8 mouse cellular contexts compared by ENCODE assay signal in genomic region chr7:16294837-16295236, GRCm38 (mm10). TPM values are rescaled to one million over a fixed set of nuclear protein-coding genes. Genes with fewer than 3 reads are reported as not detected.
DNase-seq lines count a peak whose midpoint lies in the region; ATAC-seq and TF ChIP-seq lines count a peak whose summit lies in the region.

No protein-coding gene starts in this region.

- no peaks in the 10 kb centered on the region for H3K27me3 ChIP-seq in embryonic facial prominence, embryonic 14.5 days (replicated peaks; ENCODE audit: control insufficient read depth, insufficient read depth, low read length)
- H3K27me3 ChIP-seq in limb, embryonic 15.5 days: no peaks in the 10 kb centered on the region
- H3K27me3 ChIP-seq in midbrain, postnatal 0 days (ENCODE audit: insufficient read depth, low read length): no peaks in the 10 kb centered on the region

- H3K4me3 ChIP-seq in embryonic facial prominence, embryonic 14.5 days (ENCODE audit: low read depth, low read length): peak overlapping the region; percentile 49
- H3K4me3 ChIP-seq in limb, embryonic 15.5 days: peak overlapping the region; percentile 54
- peak overlapping the region; percentile 37 for H3K4me3 ChIP-seq in midbrain, postnatal 0 days (ENCODE audit: low read depth, low read length)

- peak; percentile 96 for DNase-seq in A20 (ENCODE audit: low read depth, low spot score)
- DNase-seq in adrenal gland, postnatal 4 days (ENCODE audit: low spot score in 2 of 2): peak; percentile 89 to 93
- peak; percentile 95 for DNase-seq in embryonic facial prominence, embryonic 14.5 days (ENCODE audit: low spot score)
- DNase-seq in heart, adult 8-10 months (ENCODE audit: low spot score): peak; percentile 97
- DNase-seq in kidney, adult 8-10 months: peak; percentile 90 to 93
- peak; percentile 93 for DNase-seq in midbrain, postnatal 0 days (ENCODE audit: low spot score)
- DNase-seq in spleen, postnatal 14 days (ENCODE audit: low spot score in 2 of 2): peak; percentile 95 to 96

- peak; percentile 89 for ATAC-seq in embryonic facial prominence, embryonic 14.5 days (ENCODE audit: low read depth)
- peak; percentile 78 for ATAC-seq in limb, embryonic 15.5 days (ENCODE audit: insufficient number of reproducible peaks, low FRiP score, low TSS enrichment, low read depth)
- ATAC-seq in midbrain, postnatal 0 days (ENCODE audit: low FRiP score): peak; percentile 62

- TF ChIP-seq CTCF in midbrain, postnatal 0 days (IDR thresholded peaks at IDR 0.05): peak; percentile 94

- under 1% methylated on average over 23 of the region's 23 CpGs for WGBS in embryonic facial prominence, embryonic 14.5 days
- WGBS in limb, embryonic 15.5 days: 0% methylated on average over 23 of the region's 23 CpGs
- WGBS in midbrain, postnatal 0 days: under 1% methylated on average over 23 of the region's 23 CpGs

- H3K4me1 ChIP-seq in embryonic facial prominence, embryonic 14.5 days (ENCODE audit: control insufficient read depth, insufficient read depth, low read length): 0 out of 2 replicates have a peak, but pooled peaks cover 10% of the 10 kb centered on the region
- H3K4me1 ChIP-seq in limb, embryonic 15.5 days: peaks cover 35% of the 10 kb centered on the region
- peaks cover 4% of the 10 kb centered on the region; the same call in 1 of the 2 replicates for H3K4me1 ChIP-seq in midbrain, postnatal 0 days (ENCODE audit: insufficient read depth, low read length)

- H3K27ac ChIP-seq in embryonic facial prominence, embryonic 14.5 days (replicated peaks; ENCODE audit: low read depth, low read length): peak overlapping the region; percentile 93
- H3K27ac ChIP-seq in limb, embryonic 15.5 days: peak overlapping the region; percentile 93
- peak overlapping the region; percentile 80 for H3K27ac ChIP-seq in midbrain, postnatal 0 days (ENCODE audit: low read depth, low read length)

- H3K9ac ChIP-seq in embryonic facial prominence, embryonic 14.5 days (ENCODE audit: low read depth, low read length): peak overlapping the region; percentile 57
- peak overlapping the region; percentile 27 for H3K9ac ChIP-seq in limb, embryonic 15.5 days
- H3K9ac ChIP-seq in midbrain, postnatal 0 days (replicated peaks; ENCODE audit: low read length, poor library complexity, severe bottlenecking): peak overlapping the region; percentile 42

- peak overlapping the region; percentile 85 for H3K4me2 ChIP-seq in embryonic facial prominence, embryonic 14.5 days (ENCODE audit: low read depth, low read length)
- peak overlapping the region; percentile 90 for H3K4me2 ChIP-seq in limb, embryonic 15.5 days
- peak overlapping the region; percentile 77 for H3K4me2 ChIP-seq in midbrain, postnatal 0 days (ENCODE audit: low read depth, low read length, poor library complexity, severe bottlenecking)

- no peaks in the 10 kb centered on the region for H3K36me3 ChIP-seq in embryonic facial prominence, embryonic 14.5 days (ENCODE audit: control insufficient read depth, insufficient read depth, low read length)
- H3K36me3 ChIP-seq in limb, embryonic 15.5 days: no peaks in the 10 kb centered on the region
- H3K36me3 ChIP-seq in midbrain, postnatal 0 days (ENCODE audit: insufficient read depth, low read length): no peaks in the 10 kb centered on the region

- no peaks in the 10 kb centered on the region for H3K9me3 ChIP-seq in embryonic facial prominence, embryonic 14.5 days (ENCODE audit: control insufficient read depth, low read length)
- no peaks in the 10 kb centered on the region for H3K9me3 ChIP-seq in limb, embryonic 15.5 days
- no peaks in the 10 kb centered on the region for H3K9me3 ChIP-seq in midbrain, postnatal 0 days (ENCODE audit: low read length)

RNA-seq across cellular contexts. Expression of gene Ccdc9, which starts 8.2 kb away (rescaled TPM):
- total RNA-seq in adrenal gland, postnatal 4 days (2021): 100 to 1,000 TPM; 103 to 116 TPM
- polyA plus RNA-seq in embryonic facial prominence, embryonic 14.5 days (2014; fragmentation: Nextera tagmentation; extraction: Ambion mirVana): 10.9 and 13.7 TPM in 2 replicates
- total RNA-seq in heart, adult 8-10 months (2022): 10 to 100 TPM; 33.2 to 48.1 (median 38.1) TPM
- polyA plus RNA-seq in limb, embryonic 15.5 days (2015; fragmentation: Nextera tagmentation; extraction: Ambion mirVana): 26.6 and 27.0 TPM in 2 replicates
- total RNA-seq in midbrain, postnatal 0 days (2014; rRNA removed): 31.5 and 35.0 TPM in 2 replicates
- polyA plus RNA-seq in midbrain, postnatal 0 days (2015; fragmentation: Nextera tagmentation; extraction: Ambion mirVana): 12.7 and 13.6 TPM in 2 replicates

RNA-seq across cellular contexts. Expression of gene Bbc3, which starts 13.4 kb away (rescaled TPM):
- total RNA-seq in adrenal gland, postnatal 4 days (2021): 1 to 10 TPM; 9.6 to 9.9 TPM
- polyA plus RNA-seq in embryonic facial prominence, embryonic 14.5 days (2014; fragmentation: Nextera tagmentation; extraction: Ambion mirVana): 4.0 and 4.6 TPM in 2 replicates
- 1 to 10 TPM; 2.8 to 5.1 (median 4.4) TPM for total RNA-seq in heart, adult 8-10 months (2022)
- 6.4 and 7.0 TPM in 2 replicates for polyA plus RNA-seq in limb, embryonic 15.5 days (2015; fragmentation: Nextera tagmentation; extraction: Ambion mirVana)
- 45.1 and 50.6 TPM in 2 replicates for total RNA-seq in midbrain, postnatal 0 days (2014; rRNA removed)
- polyA plus RNA-seq in midbrain, postnatal 0 days (2015; fragmentation: Nextera tagmentation; extraction: Ambion mirVana): 38.9 and 39.0 TPM in 2 replicates

RNA-seq across cellular contexts. Expression of gene Inafm1, which starts 21.4 kb away (rescaled TPM):
- 10 to 100 TPM; 35.6 to 41.5 TPM for total RNA-seq in adrenal gland, postnatal 4 days (2021)
- 21.1 and 23.4 TPM in 2 replicates for polyA plus RNA-seq in embryonic facial prominence, embryonic 14.5 days (2014; fragmentation: Nextera tagmentation; extraction: Ambion mirVana)
- total RNA-seq in heart, adult 8-10 months (2022): 10 to 100 TPM; 12.3 to 18.1 (median 14.4) TPM
- polyA plus RNA-seq in limb, embryonic 15.5 days (2015; fragmentation: Nextera tagmentation; extraction: Ambion mirVana): 23.9 and 28.1 TPM in 2 replicates
- total RNA-seq in midbrain, postnatal 0 days (2014; rRNA removed): 58.2 and 60.5 TPM in 2 replicates
- 84.2 and 84.5 TPM in 2 replicates for polyA plus RNA-seq in midbrain, postnatal 0 days (2015; fragmentation: Nextera tagmentation; extraction: Ambion mirVana)

RNA-seq across cellular contexts. Expression of gene C5ar1, which starts 35.5 kb away (rescaled TPM):
- total RNA-seq in adrenal gland, postnatal 4 days (2021): 1 to 10 TPM; 4.8 to 6.2 TPM
- polyA plus RNA-seq in embryonic facial prominence, embryonic 14.5 days (2014; fragmentation: Nextera tagmentation; extraction: Ambion mirVana): 4.1 and 4.4 TPM in 2 replicates
- 1 to 10 TPM; 4.1 to 5.5 (median 5.1) TPM for total RNA-seq in heart, adult 8-10 months (2022)
- polyA plus RNA-seq in limb, embryonic 15.5 days (2015; fragmentation: Nextera tagmentation; extraction: Ambion mirVana): 5.3 and 5.4 TPM in 2 replicates
- 0.85 and 1.4 TPM in 2 replicates for total RNA-seq in midbrain, postnatal 0 days (2014; rRNA removed)
- 1.4 TPM in 2 replicates for polyA plus RNA-seq in midbrain, postnatal 0 days (2015; fragmentation: Nextera tagmentation; extraction: Ambion mirVana)

RNA-seq across cellular contexts. Expression of gene C5ar2, which starts 50.9 kb away (rescaled TPM):
- under 1 TPM; 0.45 to 0.48 TPM for total RNA-seq in adrenal gland, postnatal 4 days (2021)
- polyA plus RNA-seq in embryonic facial prominence, embryonic 14.5 days (2014; fragmentation: Nextera tagmentation; extraction: Ambion mirVana): 0.09 TPM in 1 of 2 replicates, not detected in the other
- 1 to 10 TPM; 1.0 to 1.4 (median 1.2) TPM for total RNA-seq in heart, adult 8-10 months (2022)
- 0.17 and 0.26 TPM in 2 replicates for polyA plus RNA-seq in limb, embryonic 15.5 days (2015; fragmentation: Nextera tagmentation; extraction: Ambion mirVana)
- total RNA-seq in midbrain, postnatal 0 days (2014; rRNA removed): 0.05 and 0.09 TPM in 2 replicates
- polyA plus RNA-seq in midbrain, postnatal 0 days (2015; fragmentation: Nextera tagmentation; extraction: Ambion mirVana): 0.14 and 0.20 TPM in 2 replicates

Comparison
In these comparisons a context has a peak if more than half of its experiments do, and no peak if none do; other contexts are left out.
1. Peak in every context shown above with its lines: DNase-seq, ATAC-seq, H3K4me3 ChIP-seq and H3K27ac ChIP-seq.